Mouse (Mus musculus) thymus, postnatal 4 days (tissue): ENCODE results near the gene Sall1.

Experiments used
- DNase-seq: peaks from one replicate; pipeline ENCODE4 v3.0.0; 2021

Sall1 gene

DNA sequence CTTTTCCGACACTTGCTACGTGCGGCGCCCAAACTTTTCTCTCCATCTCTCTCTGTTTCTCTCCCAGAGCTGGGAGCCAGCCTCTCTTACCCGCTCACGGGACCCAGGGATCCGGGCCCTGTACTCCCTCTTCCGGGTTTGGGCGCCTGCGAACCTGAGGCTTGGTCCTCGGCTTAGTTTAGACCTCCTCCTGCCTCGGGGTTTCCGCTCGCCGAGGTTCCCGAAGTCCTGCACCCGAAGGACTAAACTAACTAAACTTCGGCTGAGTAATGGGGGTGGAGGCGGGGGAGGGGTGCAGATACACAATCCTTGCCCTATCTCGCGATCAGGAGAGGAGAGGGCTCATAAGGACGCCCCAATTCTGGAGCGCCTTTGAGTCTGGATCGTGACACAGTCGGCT is at the start of gene Sall1:
TSS of gene Sall1 (minus strand) at position 223 of the 400 bp plus-strand sequence.
- no peak for DNase-seq

DNA sequence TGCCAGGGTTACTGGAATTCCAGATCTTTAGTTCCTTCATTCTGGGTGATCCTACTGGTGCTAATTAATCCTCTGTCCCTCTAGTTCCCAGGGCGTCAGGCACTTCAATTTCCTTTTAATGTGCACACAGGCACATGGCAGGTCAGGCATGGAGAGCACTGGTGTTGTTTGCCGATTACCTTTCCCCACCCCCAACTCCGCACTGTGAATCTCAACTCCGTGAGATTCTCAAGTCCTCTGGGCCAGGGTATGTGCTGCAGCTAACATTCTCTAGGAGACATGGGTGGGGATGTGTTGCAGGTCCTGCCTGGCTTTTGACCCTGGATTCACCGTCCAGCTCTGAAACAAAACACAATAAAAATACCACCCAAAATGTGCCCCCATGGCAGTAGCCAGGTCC is 46.0 kb upstream of the Sall1 start:
- no peak for DNase-seq

DNA sequence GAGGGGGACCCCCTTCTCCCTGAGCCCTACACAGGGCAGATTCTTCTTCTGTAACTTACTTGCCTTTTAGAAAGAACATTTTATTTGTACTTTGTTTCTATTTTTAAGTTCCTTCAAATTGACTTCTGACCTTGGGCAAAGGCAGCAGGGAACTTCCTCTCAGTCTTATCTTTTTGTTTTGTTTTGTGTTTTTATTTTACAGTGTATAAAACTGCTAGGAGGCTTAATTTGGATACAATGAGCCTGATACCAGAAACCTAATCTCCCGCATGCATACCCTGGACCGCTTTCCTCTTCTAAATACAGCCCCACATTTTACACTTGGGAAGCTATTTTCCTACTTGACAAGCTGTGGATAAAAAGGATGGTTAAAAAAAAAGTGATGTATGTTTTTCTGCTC is 35.2 kb upstream of the Sall1 start:
- DNase-seq = no peak

DNA sequence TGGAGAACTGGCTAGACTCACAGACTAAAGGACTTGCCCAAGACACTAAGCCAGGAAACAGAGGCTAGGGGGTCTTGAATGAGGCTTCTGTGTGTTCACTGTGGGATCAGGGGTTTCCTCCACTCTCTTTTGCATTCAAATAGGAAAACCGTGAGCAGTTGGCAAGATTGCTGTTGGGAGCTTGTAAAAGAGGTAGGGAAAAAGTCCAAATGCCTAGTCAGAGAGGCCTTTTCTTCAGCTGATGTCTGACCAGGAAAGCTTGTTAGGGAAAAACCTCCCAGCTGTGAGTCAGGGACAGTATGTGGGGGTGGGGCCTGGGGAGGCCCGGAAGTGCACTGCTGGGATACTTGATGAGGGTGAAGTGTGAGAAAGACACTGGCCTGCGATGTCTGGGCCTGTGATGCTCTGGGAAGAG is 29.0 kb upstream of the Sall1 start:
- no peak for DNase-seq

DNA sequence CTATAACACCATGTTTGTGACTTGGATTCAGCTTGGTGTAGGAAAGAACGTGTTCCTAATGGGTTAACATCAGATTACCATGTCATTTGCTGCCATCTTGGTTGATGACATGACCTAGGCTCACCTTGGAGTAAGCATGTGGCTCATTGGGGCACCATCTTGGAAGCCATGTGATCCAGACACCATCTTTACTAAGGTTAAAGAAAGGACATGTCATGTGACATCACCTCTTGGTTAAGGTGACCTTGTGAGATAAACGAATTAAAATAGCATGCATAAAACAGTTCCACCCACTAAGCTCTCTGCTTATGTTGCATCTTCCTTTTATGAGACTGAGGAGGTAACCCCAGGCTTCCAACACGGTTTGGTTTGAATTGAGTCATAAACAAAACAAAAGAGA is 23.5 kb upstream of the Sall1 start:
- DNase-seq = no peak

- DNase-seq = no peak
Measured at GRCm38 (mm10) chr8:89064042-89064441, 20.1 kb upstream of the Sall1 start.

DNA sequence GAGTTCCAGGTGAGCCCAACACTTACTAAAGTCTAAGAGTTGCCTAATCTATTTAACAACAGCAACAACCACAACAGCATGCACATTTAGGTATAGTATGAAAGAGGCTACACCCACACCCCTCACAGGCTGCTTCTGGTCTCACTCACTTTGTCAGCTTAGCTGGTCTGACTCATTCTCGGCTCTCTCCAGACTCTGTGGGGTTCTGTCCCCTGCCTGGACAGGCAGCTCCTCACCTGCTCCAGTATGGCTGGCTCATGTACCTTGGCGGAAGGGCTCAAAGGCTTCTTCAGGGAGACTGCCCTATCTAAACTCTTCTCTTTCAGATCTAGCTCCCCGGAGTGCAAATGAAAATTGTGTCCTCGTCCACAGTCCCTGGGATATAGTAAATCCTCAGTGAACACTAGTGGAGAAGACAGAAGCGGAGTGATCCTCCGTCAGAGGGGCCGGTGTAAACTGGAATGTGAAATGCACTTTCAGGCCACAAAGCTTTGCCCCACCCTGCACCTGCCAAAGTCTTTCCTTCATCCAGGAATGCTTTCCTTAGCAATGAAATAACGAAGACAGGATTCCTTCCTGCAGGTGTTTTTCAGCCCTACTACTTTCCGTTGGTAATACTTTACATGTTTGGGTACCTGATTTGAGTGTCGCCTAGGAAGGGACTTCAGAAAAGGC is 19.5 kb upstream of the Sall1 start:
- no peak for DNase-seq

DNA sequence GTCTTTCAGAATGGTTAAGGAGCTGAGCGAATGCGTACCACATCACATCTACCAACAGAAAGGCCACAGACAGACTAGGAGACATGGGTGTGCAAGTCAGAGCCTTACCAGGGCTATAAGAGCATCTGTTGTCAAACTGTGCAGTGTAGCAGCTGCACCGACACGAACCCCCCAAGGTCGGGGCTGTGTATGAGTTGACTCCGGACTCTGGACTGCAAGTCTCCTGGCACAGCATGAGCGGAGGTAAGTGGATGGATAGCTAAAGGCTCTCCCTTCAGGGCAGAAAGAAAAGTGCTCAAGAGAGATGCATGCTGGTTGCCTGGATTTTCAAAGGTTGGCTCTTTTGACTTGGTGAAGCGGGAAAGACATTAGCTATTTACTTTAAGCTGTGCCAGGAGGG is 16.8 kb upstream of the Sall1 start:
- no peak for DNase-seq

- DNase-seq = no peak
Measured at GRCm38 (mm10) chr8:89059507-89059906, 15.5 kb upstream of the Sall1 start.

GRCm38 (mm10) chr8:89052880-89053279 is 8.9 kb upstream of the Sall1 start:
- DNase-seq = no peak

GRCm38 (mm10) chr8:89046639-89047348 is 2.8 kb upstream of the Sall1 start:
- DNase-seq = no peak

DNA sequence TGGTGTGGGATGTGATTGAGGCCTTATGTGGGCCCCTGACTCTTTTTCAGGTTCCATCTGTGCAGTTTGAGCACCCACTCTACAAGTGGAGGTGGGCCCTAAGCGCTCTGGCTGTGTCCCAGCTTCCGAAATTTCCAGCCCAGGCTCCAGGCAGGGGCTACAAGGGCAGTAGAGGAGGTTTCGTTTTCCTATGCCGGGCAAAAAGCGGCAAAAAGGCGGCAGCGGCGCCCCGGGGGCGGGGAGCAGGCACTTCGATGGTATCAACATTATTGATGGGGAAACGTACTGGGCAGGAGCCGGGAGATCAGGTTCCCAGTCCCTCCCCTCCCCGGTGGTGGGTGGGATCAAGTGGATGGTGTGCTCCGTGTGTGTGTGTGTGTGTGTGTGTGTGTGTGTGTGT is 2.3 kb upstream of the Sall1 start:
- DNase-seq = no peak

- no peak for DNase-seq
Measured at GRCm38 (mm10) chr8:89045726-89046125, 1.8 kb upstream of the Sall1 start.

GRCm38 (mm10) chr8:89045218-89045601 is 1.2 kb upstream of the Sall1 start:
- DNase-seq = no peak

DNA sequence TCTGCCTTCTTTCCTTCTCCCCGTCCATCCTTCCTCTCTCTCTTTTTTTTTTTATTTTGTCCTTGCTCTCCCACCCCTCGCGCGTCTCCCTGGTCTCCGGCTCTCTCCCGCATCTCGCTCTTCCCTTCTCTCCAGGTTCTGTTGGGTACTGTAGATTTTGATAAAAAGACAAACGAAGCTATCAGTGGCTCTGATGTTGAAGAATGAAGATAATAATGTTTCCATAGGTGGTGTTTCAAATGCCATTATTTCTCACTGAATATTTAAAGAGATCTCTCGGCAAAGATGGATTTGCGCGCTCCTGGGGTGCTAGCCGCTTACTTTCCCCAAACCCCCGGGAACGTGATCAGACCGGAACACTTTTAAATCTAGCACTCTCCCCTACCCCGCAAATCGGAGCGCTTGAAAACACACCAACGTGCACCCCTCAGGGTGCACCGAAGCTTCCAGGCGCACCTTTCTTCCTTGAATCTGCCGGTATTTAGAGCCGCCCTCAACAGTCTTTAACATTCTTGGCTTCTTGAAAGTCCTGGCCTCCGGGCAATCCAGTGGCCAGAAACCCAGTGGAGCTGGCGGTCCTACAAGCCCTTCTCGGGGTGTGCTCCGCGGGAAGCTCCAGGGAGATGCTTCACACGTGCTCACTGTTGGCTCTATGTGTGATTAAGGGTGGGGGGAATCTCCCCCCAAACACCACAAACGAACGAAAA is 702 bp upstream of the Sall1 start:
- no peak for DNase-seq

DNA sequence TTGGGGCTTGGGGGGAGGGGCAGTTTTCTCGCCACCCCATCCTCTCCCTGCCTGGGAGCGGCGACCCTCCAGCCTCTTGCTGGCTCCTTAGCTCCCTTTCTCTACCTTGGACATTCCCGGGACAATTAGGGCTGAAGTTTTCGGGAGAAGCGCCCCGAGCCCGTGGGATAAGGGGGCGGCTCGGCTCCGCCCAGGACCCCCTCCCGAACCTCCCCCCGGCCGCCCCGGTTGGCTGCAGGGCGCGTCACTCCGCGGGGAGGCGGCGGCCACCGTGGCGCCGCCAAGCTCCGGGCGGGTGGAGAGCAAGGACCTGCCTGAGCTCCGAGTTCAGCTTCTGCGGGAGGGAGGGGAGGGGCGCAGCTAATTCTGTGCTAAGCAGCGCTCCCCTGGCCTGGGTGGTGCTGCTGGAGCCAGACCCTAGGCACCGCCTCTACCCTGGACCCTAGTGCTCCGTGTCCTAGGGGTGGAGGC is 556 bp downstream of the Sall1 start:
- no peak for DNase-seq

DNA sequence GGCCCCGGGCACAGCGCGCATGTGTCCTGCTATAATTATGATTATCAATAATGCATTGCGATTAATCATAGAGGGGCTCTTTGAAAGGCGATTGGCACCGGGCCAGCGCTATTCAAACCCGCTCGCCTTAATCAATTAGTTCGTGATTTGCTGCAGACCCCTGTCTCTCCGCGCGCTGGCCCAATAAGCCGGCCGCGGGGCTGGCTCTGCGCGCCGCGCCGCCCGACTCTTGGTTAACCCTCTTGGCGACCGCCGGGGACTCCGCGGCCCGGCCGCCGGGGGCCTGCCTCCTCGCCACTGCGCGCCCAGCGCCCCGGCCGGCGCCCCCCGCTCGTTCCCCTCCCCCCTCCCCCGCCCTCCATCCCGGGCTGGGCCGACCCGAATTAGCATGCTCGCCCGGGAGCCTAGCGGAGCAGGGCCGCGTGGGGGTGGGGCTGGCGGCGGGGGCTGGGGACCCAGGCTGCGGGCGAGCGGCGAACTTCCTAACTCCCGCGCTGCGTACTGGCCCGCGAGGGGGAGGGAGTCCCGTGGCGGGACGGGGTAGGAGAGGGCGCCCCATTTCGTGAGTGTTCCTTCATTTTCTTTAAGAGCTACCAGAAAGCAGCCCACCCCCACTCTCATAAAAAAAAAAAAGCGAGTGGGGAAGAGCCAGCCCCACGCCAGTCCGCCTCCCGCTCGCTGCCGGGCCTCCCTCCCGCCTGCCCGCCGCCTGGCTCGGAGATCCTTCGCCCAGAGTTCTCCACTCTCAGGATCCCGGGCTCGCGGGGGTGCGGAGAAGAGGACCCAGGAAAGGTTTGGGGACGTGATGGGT is 1.2 kb downstream of the Sall1 start:
- peak; percentile 20 for DNase-seq

- DNase-seq = no peak
Measured at GRCm38 (mm10) chr8:89042118-89042460, 1.9 kb downstream of the Sall1 start.

GRCm38 (mm10) chr8:89041421-89042117 is 2.4 kb downstream of the Sall1 start:
- no peak for DNase-seq

DNA sequence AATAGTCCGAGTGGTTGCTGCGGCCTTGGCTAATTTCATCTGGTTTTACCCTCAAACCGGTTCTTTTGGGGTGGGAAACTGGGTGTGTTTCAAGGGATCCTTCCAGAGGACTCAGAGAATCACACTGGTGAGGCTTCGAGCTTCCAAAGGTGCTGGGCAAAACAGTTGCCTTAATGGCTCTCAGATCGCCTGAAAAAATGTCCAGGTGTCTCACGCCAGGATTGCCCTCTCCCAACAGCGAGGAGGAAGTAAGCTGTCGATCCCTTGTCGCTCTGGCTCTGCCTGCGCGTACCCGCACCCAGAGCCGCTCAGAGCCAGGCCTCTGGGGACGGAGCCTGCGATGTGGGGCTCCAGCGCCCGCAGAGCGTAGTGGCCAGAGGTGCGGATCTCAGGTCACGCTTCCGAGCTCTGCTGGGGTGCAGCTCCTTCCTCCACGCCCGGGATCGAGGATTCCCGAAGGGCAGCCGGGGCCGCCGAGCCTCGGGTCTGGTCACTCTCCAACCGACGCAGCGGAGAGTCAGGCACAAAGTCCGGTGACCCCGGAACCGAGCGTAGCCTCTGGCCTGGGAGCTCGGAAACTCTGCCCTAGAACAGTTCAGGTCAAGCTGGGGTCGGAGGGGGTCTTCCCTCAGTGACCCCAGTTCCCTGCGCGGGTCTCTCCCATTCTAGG is 3.1 kb downstream of the Sall1 start:
- DNase-seq = no peak

DNA sequence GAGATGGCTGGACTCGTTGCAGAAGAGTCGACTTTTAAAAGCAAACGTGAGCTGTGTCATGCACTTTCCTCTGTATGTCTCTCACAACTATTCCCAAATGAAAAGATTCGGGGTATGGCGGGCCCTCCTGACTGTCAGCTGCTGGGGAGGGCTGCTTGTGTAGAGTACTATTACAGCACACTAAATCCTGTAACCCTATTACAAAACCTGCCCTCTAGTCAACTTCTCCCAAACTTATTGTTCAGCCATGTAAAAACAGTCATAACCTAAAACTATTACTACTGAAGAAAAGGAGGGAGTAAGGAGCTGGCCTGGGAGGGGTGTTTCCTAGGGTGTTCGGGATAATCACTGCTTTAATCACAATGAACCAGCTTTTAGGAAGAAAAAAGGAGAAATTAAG is 4.1 kb downstream of the Sall1 start:
- DNase-seq = no peak

DNA sequence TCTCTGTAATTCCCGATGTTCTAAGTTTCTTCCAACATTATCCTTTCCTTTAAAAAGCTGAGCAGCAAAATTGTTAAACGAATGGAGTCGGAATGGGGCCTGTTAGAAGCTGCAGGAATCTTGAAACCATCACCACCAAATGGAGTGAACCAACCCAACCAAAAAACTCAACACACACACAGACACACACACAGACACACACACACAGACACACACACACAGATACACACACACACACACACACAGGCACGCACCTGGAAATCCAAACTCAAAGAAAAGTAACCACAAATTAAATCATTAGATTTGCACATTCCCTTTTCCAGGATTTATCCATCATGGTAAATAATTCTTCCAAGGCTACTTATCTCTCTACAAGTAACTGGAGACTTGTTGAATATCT is 5.0 kb downstream of the Sall1 start:
- DNase-seq = no peak
